Mouse (Mus musculus): ENCODE data around the gene Arglu1. TPM values are rescaled to one million over a fixed set of nuclear protein-coding genes. Genes with fewer than 3 reads are reported as not detected.

The Arglu1 gene
- polyA plus RNA-seq, 1 experiment from 2014 or later = 116 TPM

DNA sequence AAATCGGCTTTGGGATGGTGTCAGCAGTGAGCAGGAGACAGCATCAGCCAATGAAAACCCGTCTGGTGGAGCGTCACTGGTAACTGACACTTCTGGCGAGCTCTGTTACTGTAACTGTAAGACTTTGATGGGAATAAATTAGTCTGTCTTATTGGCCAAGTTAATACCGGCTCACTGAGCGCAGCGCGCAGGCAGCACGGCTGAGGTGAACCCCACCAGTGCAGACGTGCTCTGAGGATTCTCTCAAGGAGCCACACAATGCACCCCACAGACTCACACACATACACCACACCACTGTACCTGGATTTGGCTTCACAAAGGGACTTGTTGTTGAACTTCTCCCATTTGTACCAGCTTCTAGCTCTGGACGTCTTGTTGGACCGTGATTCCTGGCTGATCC lies 68.3 kb downstream of the Arglu1 start:
- ATAC-seq (ENCODE audit: low read depth) = no peak

DNA sequence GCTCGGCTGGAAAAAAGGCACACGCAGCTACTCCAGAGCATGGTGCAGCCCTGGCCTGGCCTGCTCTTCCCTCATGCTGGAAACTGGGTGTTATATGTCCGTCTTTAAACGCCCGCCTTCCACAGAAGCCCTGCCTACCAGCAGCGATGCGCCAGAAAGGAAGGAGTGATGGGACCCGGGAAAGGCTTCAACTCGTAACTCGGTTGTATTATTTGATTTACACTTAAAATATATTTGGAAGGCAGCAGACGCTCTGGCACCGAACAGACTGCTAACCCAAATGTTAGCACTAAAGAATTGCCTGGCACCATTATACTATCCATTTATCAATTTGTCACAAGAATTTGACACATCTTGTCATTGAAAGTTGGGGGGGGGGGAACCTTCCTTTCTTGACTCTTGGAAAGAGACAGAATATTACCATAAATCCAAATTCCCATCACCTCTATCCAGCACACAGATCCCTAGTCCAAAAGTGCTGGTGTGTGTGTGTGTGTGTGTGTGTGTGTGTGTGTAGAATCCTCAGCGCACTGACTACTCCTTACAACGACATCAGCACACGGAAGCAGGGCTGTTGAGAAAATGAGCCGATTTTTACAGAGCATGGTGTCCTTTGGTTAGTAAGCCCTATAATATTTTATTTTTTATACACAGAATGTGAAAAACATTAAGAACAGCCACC lies 68.9 kb downstream of the Arglu1 start:
- no peak overlapping the region for H3K27ac ChIP-seq (replicated peaks; ENCODE audit: low read depth, low read length)
- no peak for ATAC-seq (ENCODE audit: low read depth)
- no peak overlapping the region for H3K4me2 ChIP-seq (ENCODE audit: low read depth, low read length)
- no peak overlapping the region for H3K4me3 ChIP-seq (ENCODE audit: low read depth, low read length)
- H3K9ac ChIP-seq (ENCODE audit: low read depth, low read length) = no peak overlapping the region
- no peak for DNase-seq (ENCODE audit: low spot score)
- H3K36me3 ChIP-seq (ENCODE audit: control insufficient read depth, insufficient read depth, low read length) = peaks cover 61% of the 10 kb centered on the region
- H3K27me3 ChIP-seq (replicated peaks; ENCODE audit: control insufficient read depth, insufficient read depth, low read length) = no peaks in the 10 kb centered on the region
- peaks cover 17% of the 10 kb centered on the region for H3K4me1 ChIP-seq (ENCODE audit: control insufficient read depth, insufficient read depth, low read length)
- H3K9me3 ChIP-seq (ENCODE audit: control insufficient read depth, low read length) = no peaks in the 10 kb centered on the region
- 79% methylated on average over 16 of the region's 16 CpGs for WGBS

More for the DNA sequence above, 68.3 kb downstream of the Arglu1 start:
- 76% methylated on average over 12 of the region's 12 CpGs for WGBS
- Histone ChIP-seq H3K36me3 (ENCODE audit: control insufficient read depth, insufficient read depth, low read length) (peaks cover 62% of the 10 kb centered on the region), H3K4me1 (ENCODE audit: control insufficient read depth, insufficient read depth, low read length) (peaks cover 17% of the 10 kb centered on the region), H3K9me3 (ENCODE audit: control insufficient read depth, low read length) (no peaks in the 10 kb centered on the region), H3K9ac (ENCODE audit: low read depth, low read length) (no peak overlapping the region), H3K4me2 (ENCODE audit: low read depth, low read length) (no peak overlapping the region), H3K27me3 (replicated peaks; ENCODE audit: control insufficient read depth, insufficient read depth, low read length) (no peaks in the 10 kb centered on the region), H3K27ac (replicated peaks; ENCODE audit: low read depth, low read length) (no peak overlapping the region), H3K4me3 (ENCODE audit: low read depth, low read length) (no peak overlapping the region)
- no peak for DNase-seq (ENCODE audit: low spot score)

DNA sequence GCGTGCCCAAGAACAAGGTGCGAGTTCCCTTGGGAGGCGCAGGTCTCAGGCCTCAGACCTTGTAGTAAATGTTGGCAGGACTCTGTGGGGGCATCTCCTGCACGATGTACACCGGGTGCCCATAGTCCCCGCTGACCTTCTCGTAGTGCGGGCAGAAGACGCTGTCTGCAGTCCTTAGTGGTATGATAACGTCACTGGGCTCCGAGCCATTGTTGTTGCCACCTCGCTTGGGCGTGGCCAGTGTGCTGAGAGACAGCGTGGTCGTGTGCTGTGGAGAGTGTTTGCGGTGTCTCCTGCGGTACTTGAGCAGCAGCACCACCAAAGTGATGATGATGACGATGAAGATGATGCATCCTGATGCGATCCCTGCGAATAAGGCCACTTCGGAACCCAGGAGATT lies 69.8 kb downstream of the Arglu1 start:
- WGBS = 86% methylated on average over 21 of the region's 21 CpGs
- Histone ChIP-seq H3K4me1 (ENCODE audit: control insufficient read depth, insufficient read depth, low read length) (peaks cover 17% of the 10 kb centered on the region), H3K36me3 (ENCODE audit: control insufficient read depth, insufficient read depth, low read length) (peaks cover 54% of the 10 kb centered on the region), H3K4me2 (ENCODE audit: low read depth, low read length) (no peak overlapping the region), H3K27me3 (replicated peaks; ENCODE audit: control insufficient read depth, insufficient read depth, low read length) (no peaks in the 10 kb centered on the region), H3K9ac (ENCODE audit: low read depth, low read length) (no peak overlapping the region), H3K4me3 (ENCODE audit: low read depth, low read length) (no peak overlapping the region), H3K27ac (replicated peaks; ENCODE audit: low read depth, low read length) (no peak overlapping the region), H3K9me3 (ENCODE audit: control insufficient read depth, low read length) (no peaks in the 10 kb centered on the region)
- ATAC-seq (ENCODE audit: low read depth) = no peak
- DNase-seq (ENCODE audit: low spot score) = no peak

DNA sequence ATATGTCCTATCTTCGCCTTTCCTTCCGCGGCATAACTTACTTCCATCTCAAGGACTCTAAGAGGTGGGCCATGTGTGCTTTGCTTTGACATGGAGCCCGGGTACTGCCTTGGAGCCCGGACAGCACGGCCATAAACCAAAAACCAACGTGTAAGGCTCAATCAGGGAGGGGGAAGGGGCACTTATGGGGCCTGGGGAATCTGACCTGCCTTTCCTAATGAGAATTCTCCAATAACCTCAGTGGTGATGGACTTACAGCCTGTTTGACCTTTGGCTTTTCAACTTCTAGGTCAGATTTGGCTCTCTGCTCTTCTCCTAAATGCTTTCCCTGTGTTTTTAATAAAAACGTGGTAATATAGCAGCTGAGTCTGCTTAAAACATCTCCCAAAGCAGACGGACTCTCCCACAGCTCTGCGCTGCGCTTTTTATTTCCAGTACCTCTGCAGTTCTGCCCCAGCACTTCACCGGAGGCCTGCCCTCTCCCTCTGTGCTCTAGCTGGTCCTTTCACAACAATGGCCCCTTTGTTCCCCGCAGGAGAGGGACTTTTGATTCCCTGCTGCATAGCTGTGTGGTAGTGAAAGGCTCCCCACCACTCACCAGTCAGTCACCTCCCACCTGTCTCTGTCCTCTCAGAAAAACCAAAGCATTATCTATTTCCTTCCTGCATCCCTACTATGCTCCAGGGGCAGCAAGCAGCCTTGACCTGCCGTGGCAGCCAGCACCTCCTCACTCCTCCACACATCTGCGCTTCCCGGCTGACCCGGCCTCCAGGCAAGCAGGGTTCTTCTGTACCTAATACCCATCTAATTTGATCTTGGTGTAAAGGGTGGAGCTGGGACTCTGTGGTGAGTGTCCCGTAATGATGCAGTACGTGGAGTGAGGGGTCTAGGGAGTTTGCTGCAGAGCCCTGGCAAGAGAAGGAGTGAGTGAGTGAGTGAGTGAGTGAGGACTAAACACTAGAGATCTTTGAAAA lies 70.8 kb downstream of the Arglu1 start:
- H3K27me3 ChIP-seq (replicated peaks; ENCODE audit: control insufficient read depth, insufficient read depth, low read length) = no peaks in the 10 kb centered on the region
- 31% methylated on average over 19 of the region's 19 CpGs for WGBS
- no peak overlapping the region for H3K9ac ChIP-seq (ENCODE audit: low read depth, low read length)
- no peak overlapping the region for H3K4me2 ChIP-seq (ENCODE audit: low read depth, low read length)
- ATAC-seq (ENCODE audit: low read depth) (no peak), DNase-seq (ENCODE audit: low spot score) (peak; percentile 31)
- H3K9me3 ChIP-seq (ENCODE audit: control insufficient read depth, low read length) = no peaks in the 10 kb centered on the region
- peaks cover 54% of the 10 kb centered on the region for H3K36me3 ChIP-seq (ENCODE audit: control insufficient read depth, insufficient read depth, low read length)
- no peak overlapping the region for H3K27ac ChIP-seq (replicated peaks; ENCODE audit: low read depth, low read length)
- H3K4me3 ChIP-seq (ENCODE audit: low read depth, low read length) = no peak overlapping the region
- peaks cover 17% of the 10 kb centered on the region for H3K4me1 ChIP-seq (ENCODE audit: control insufficient read depth, insufficient read depth, low read length)

Small RNA genes lying within 50 kb of the gene (microRNA-seq; reads per million reads assigned to microRNA genes)
- 2.5 reads per million, percentile 11 among the genes with 10 or more reads in this experiment for gene Mir7654 (ENCODE audit: borderline number of aligned reads)

Other genes starting within 250 kb of the Arglu1 start
- gene Efnb2, start 29.3 kb downstream of the Arglu1 start, polyA plus RNA-seq (2014; fragmentation: Nextera tagmentation; extraction: Ambion mirVana) = 30.0 and 30.6 TPM in 2 replicates

All from embryonic facial prominence, embryonic 14.5 days (tissue).